Mouse (Mus musculus) midbrain, embryonic 14.5 days (tissue): ENCODE data around the gene Fam90a1a. TPM values are rescaled to one million over a fixed set of nuclear protein-coding genes. Genes with fewer than 3 reads are reported as not detected.
"Not testable (repeated sequence)": the region's sequence is repeated elsewhere in the genome, so short reads cannot be mapped to it uniquely, and the experiment has no call there.

Source experiments
- ATAC-seq: fragments of 200-750 bp; cut with Nextera tagmentation; 2 replicates; pipeline ENCODE4 v1.8.0; 2017; ENCODE audit warnings: moderate number of reproducible peaks, moderate library complexity; ENCODE audit not compliant: low FRiP score, low TSS enrichment
- DNase-seq: peaks from one replicate; pipeline ENCODE4 v3.0.0-alpha.2; 2015
- H3K27ac ChIP-seq: fragments of 300-500 bp; sonication (generic); replicated peaks from 2 replicates; pipeline ENCODE4 v1.5.1; 2014; ENCODE audit warnings: mild to moderate bottlenecking, low read depth, low read length, moderate library complexity
- H3K27me3 ChIP-seq: fragments of 300-500 bp; sonication (generic); 2 replicates; pipeline ENCODE4 v1.6.1; 2014; ENCODE audit warnings: low read length, control low read depth, mixed read lengths; ENCODE audit not compliant: control insufficient read depth, insufficient read depth
- H3K36me3 ChIP-seq: fragments of 300-500 bp; sonication (generic); 2 replicates; pipeline ENCODE4 v1.6.1; 2014; ENCODE audit warnings: low read length, control low read depth; ENCODE audit not compliant: control insufficient read depth, insufficient read depth
- H3K4me1 ChIP-seq: fragments of 300-500 bp; sonication (generic); 2 replicates; pipeline ENCODE4 v1.6.1; 2014; ENCODE audit warnings: mild to moderate bottlenecking, antibody characterized with exemption, low read length, control low read depth; ENCODE audit not compliant: control insufficient read depth, insufficient read depth
- H3K4me2 ChIP-seq: fragments of 300-500 bp; sonication (generic); 2 replicates; pipeline ENCODE4 v1.6.1; 2014; ENCODE audit warnings: mild to moderate bottlenecking, low read length, moderate library complexity
- H3K4me3 ChIP-seq: fragments of 300-500 bp; sonication (generic); replicated peaks from 2 replicates; pipeline ENCODE4 v1.5.1; 2014; ENCODE audit warnings: low read depth, low read length
- H3K9ac ChIP-seq: fragments of 300-500 bp; sonication (generic); replicated peaks from 2 replicates; pipeline ENCODE4 v1.6.1; 2014; ENCODE audit warnings: mild to moderate bottlenecking, low read length, moderate library complexity
- H3K9me3 ChIP-seq: fragments of 300-500 bp; sonication (generic); 2 replicates; pipeline ENCODE4 v1.6.1; 2016; ENCODE audit warnings: low read length, control low read depth, mixed read lengths; ENCODE audit not compliant: control insufficient read depth
- WGBS: fragments of 180-500 bp; shearing (Covaris S2); extraction: QIAGEN DNeasy Blood & Tissue Kit; methylation state at CpG from one replicate; pipeline ENCODE4 v1.1.7; 2014; 5-methylcytosine and 5-hydroxymethylcytosine counted together
- polyA plus RNA-seq: library from polyadenylated mRNA; unstranded; fragments of >200 nt; fragmentation: Nextera tagmentation; extraction: Ambion mirVana; gene quantifications from 2 replicates; pipeline ENCODE4 v1.2.1, GENCODE M21; 2014

Fam90a1a gene
- polyA plus RNA-seq = not detected in 2 replicates

- H3K9me3 ChIP-seq = no peaks in the 10 kb centered on the region
- H3K27me3 ChIP-seq = no peaks in the 10 kb centered on the region
- ATAC-seq (no peak), DNase-seq (no peak)
- H3K36me3 ChIP-seq = no peaks in the 10 kb centered on the region
- H3K4me1 ChIP-seq = no peaks in the 10 kb centered on the region
- WGBS = 89% methylated on average over 2 of the region's 2 CpGs
- no peak within 1 kb of the TSS for H3K4me2 ChIP-seq
- no peak within 1 kb of the TSS for H3K4me3 ChIP-seq
- no peak within 1 kb of the TSS for H3K9ac ChIP-seq
- no peak within 1 kb of the TSS for H3K27ac ChIP-seq
Observed at GRCm38 (mm10) chr8:21958414-21958813, at the start of gene Fam90a1a. Gene Fam90a1a (plus strand): TSS chr8:21958714.

DNA sequence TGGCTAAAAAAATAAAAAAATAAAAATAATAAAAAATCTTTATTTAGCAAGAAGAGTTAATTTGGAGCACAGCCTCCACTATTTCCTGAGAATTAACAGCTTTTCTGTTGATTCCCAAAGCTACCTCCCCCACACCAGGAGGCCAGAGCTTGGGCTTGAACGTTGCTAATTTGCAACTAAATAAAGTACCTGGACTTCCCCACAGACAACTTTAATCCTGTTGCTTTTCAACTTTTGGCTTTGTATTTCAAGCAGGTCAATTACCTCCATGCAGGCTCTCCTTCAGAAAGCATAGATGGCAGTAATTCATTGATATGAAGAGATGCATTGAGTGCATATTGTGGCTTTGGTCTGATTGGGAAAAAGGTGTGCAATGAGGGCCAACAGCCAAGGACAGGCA, 46.6 kb upstream of the Fam90a1a start:
- Histone ChIP-seq H3K4me1 (no peaks in the 10 kb centered on the region), H3K4me3 (no peak overlapping the region), H3K9me3 (no peaks in the 10 kb centered on the region), H3K27me3 (no peaks in the 10 kb centered on the region), H3K36me3 (no peaks in the 10 kb centered on the region), H3K4me2 (no peak overlapping the region), H3K9ac (no peak overlapping the region), H3K27ac (no peak overlapping the region)
- DNase-seq (no peak), ATAC-seq (no peak)
- 5% methylated on average over 1 of the region's 1 CpGs for WGBS

- Histone ChIP-seq H3K27ac (no peak overlapping the region), H3K9ac (no peak overlapping the region), H3K27me3 (no peaks in the 10 kb centered on the region), H3K36me3 (no peaks in the 10 kb centered on the region), H3K4me3 (no peak overlapping the region), H3K4me2 (no peak overlapping the region), H3K4me1 (no peaks in the 10 kb centered on the region), H3K9me3 (no peaks in the 10 kb centered on the region)
- DNase-seq (no peak), ATAC-seq (no peak)
- 18% methylated on average over 2 of the region's 2 CpGs for WGBS
Observed at GRCm38 (mm10) chr8:21912554-21912953, 46.0 kb upstream of the Fam90a1a start.

- Histone ChIP-seq H3K4me2 (no peak overlapping the region), H3K36me3 (no peaks in the 10 kb centered on the region), H3K27ac (no peak overlapping the region), H3K4me1 (no peaks in the 10 kb centered on the region), H3K9me3 (no peaks in the 10 kb centered on the region), H3K9ac (no peak overlapping the region), H3K27me3 (no peaks in the 10 kb centered on the region), H3K4me3 (no peak overlapping the region)
- ATAC-seq (no peak), DNase-seq (no peak)
- WGBS = 95% methylated on average over 3 of the region's 3 CpGs
Observed at GRCm38 (mm10) chr8:21915625-21916024, 42.9 kb upstream of the Fam90a1a start.

DNA sequence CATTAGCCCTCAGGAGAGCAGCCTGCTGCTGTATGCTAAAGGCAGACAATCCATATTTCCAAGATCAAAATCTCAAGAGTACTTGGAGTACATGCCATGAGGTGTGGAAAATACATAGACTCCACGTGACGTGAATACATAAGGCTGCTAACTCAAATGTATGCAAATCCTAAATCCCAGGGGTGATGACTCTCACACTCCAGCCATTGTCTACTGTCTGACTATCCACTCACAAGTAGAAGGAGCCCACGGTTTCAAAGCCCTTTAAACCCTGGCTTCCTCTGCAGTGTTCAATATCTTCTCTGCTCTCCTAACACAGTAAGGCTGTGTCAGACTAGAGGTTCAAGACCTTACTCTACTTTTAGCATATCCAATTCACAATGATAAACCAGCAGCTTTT, 27.8 kb upstream of the Fam90a1a start:
- not testable (repeated sequence) for H3K4me1 ChIP-seq, H3K27ac ChIP-seq, H3K9ac ChIP-seq, H3K9me3 ChIP-seq, H3K27me3 ChIP-seq, H3K4me3 ChIP-seq, H3K36me3 ChIP-seq, H3K4me2 ChIP-seq
- DNase-seq (peak; percentile 25), ATAC-seq (peak; percentile 40; the same call in 1 of the 2 replicates)
- whole genome bisulfite sequencing = 33% methylated on average over 3 of the region's 3 CpGs

GRCm38 (mm10) chr8:21932610-21933009, 25.9 kb upstream of the Fam90a1a start, which contains the start of gene Defb15:
Gene Defb15 (minus strand): TSS chr8:21932710.
- Histone ChIP-seq H3K27ac (no peak within 1 kb of the TSS), H3K9me3 (no peaks in the 10 kb centered on the region), H3K27me3 (no peaks in the 10 kb centered on the region), H3K36me3 (no peaks in the 10 kb centered on the region), H3K4me1 (no peaks in the 10 kb centered on the region), H3K4me2 (no peak within 1 kb of the TSS), H3K9ac (no peak within 1 kb of the TSS), H3K4me3 (no peak within 1 kb of the TSS)
- DNase-seq (no peak), ATAC-seq (no peak)
- WGBS = 91% methylated on average over 6 of the region's 6 CpGs

DNA sequence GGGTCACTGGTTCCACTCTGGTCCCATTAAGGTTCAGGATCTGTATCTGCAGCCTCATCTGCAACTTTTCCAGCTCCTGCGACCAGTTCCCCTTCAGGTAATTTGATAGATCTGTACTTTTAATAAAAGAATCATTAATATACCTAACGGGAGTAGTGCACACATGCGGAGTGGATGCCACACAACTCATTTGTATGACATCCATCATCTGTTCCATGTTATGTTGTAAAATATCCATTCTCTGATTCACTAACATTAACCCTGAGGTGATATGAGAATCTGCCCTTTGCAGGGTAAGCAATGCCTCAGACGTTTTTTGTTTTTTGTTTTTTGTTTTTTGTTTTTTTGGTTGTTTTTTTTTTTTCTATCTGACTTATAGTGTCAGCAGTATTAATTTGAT, 20.5 kb upstream of the Fam90a1a start, which contains the start of gene Defb35:
Defb35 (plus strand) TSS at position 301 of the 400 bp plus-strand sequence.
- H3K27me3 ChIP-seq, H3K4me3 ChIP-seq, H3K9ac ChIP-seq, H3K9me3 ChIP-seq, H3K4me1 ChIP-seq, ATAC-seq, H3K36me3 ChIP-seq, H3K4me2 ChIP-seq, DNase-seq, H3K27ac ChIP-seq: not testable (repeated sequence)
- 88% methylated on average over 4 of the region's 4 CpGs for WGBS

DNA sequence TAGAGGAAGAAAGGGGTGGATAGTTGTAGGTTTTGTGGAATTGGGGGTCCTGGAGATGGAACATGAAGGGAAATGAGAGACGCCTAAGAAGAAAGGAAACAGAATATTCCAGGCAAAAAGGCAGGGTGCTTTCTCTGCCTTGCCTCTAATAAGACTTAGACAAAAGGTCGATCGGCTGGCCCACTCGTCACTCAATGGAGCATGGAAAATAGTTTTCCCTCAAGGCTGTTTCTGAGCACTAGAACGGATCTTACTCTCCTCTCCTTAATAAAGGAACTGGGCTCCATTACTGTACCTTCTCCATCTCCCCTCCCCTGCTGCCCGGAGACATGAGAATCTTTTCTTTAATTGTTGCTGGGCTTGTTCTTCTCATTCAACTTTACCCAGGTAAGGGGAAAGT, 12.1 kb upstream of the Fam90a1a start, which contains the start of gene Defb13:
Defb13 (plus strand) TSS at position 301 of the 400 bp plus-strand sequence.
- 87% methylated on average over 6 of the region's 6 CpGs for WGBS
- Histone ChIP-seq H3K27me3 (no peaks in the 10 kb centered on the region), H3K36me3 (no peaks in the 10 kb centered on the region), H3K9me3 (no peaks in the 10 kb centered on the region), H3K4me1 (no peaks in the 10 kb centered on the region), H3K27ac (no peak within 1 kb of the TSS), H3K4me2 (no peak within 1 kb of the TSS), H3K4me3 (no peak within 1 kb of the TSS), H3K9ac (no peak within 1 kb of the TSS)
- no peak for ATAC-seq
- no peak for DNase-seq

- no peak overlapping the region for H3K4me3 ChIP-seq
- ATAC-seq = no peak
- 58% methylated on average over 9 of the region's 9 CpGs for WGBS
Observed at GRCm38 (mm10) chr8:21947311-21948017, 11.1 kb upstream of the Fam90a1a start.

More at GRCm38 (mm10) chr8:21947311-21948017, 11.1 kb upstream of the Fam90a1a start:
- Histone ChIP-seq H3K36me3 (no peaks in the 10 kb centered on the region), H3K4me2 (no peak overlapping the region), H3K9ac (no peak overlapping the region), H3K4me1 (no peaks in the 10 kb centered on the region), H3K27ac (no peak overlapping the region), H3K9me3 (no peaks in the 10 kb centered on the region), H3K27me3 (no peaks in the 10 kb centered on the region)
- no peak for DNase-seq
